Mouse (Mus musculus): ENCODE data around the gene Sema3a.

DNA sequence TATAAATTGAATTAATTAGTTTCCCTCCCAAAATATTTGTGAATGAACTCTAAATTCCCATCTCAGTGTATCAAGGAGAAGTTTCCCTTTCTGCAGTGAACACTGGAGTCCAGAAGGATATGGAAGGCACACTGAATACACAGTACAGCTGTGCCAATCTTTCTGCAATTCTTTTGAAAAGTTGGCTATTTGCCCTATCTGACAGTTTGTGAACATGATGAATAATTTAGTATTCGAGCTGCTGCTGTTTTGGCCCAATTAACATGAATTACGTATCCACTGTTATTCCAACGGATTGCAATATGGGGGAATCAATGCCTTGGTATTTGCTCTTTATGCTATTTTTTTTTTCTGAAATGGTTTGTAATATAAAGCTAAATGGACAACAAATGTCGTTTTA, 254.0 kb downstream of the Sema3a start:
- TF ChIP-seq ZC3H11A (IDR thresholded peaks at IDR 0.05; ENCODE audit: borderline replicate concordance, low read depth, low read length) (no peak), ZNF384 (IDR thresholded peaks at IDR 0.05; ENCODE audit: low read depth, low read length) (no peak), CHD2 (IDR thresholded peaks at IDR 0.05; ENCODE audit: low read depth, low read length) (no peak), MAFK (IDR thresholded peaks at IDR 0.05; ENCODE audit: insufficient read depth, low read depth, low read length) (no peak)

Data from ES-E14 (cell line).